Mouse (Mus musculus): ENCODE measurements around the gene Gch1. TPM values are rescaled to one million over a fixed set of nuclear protein-coding genes. Genes with fewer than 3 reads are reported as not detected.

The Gch1 gene
- polyA plus RNA-seq, 1 experiment from 2014 or later: 12.4 TPM

- no peak for ATAC-seq (ENCODE audit: low FRiP score, low TSS enrichment)
- Histone ChIP-seq H3K4me2 (replicated peaks; ENCODE audit: low read depth) (peak overlapping the region; percentile 98), H3K27me3 (ENCODE audit: control insufficient read depth, insufficient read depth, low read length) (no peaks in the 10 kb centered on the region), H3K9me3 (ENCODE audit: control insufficient read depth, low read length) (no peaks in the 10 kb centered on the region), H3K9ac (ENCODE audit: low read length) (no peak overlapping the region), H3K4me1 (replicated peaks; ENCODE audit: control insufficient read depth, insufficient read depth) (no peaks in the 10 kb centered on the region), H3K36me3 (ENCODE audit: control insufficient read depth, insufficient read depth, low read length) (no peaks in the 10 kb centered on the region), H3K4me3 (ENCODE audit: low read depth, low read length) (peak overlapping the region; percentile 63; the same call in 1 of the 2 replicates), H3K27ac (replicated peaks) (no peak overlapping the region)
- 46% methylated on average over 12 of the region's 12 CpGs for WGBS
- DNase-seq (ENCODE audit: low spot score): peak; percentile 42
- no peak for TF ChIP-seq EP300 (optimal IDR thresholded peaks at IDR 0.05)
- TF ChIP-seq CTCF (IDR thresholded peaks at IDR 0.05; ENCODE audit: low read depth): no peak
Observed at GRCm38 (mm10) chr14:47187666-47188360, 1.4 kb downstream of the Gch1 start.

GRCm38 (mm10) chr14:47187261-47187660 lies 2.0 kb downstream of the Gch1 start:
- H3K9me3 ChIP-seq (ENCODE audit: control insufficient read depth, low read length): no peaks in the 10 kb centered on the region
- H3K27ac ChIP-seq (replicated peaks): no peak overlapping the region
- no peaks in the 10 kb centered on the region for H3K4me1 ChIP-seq (replicated peaks; ENCODE audit: control insufficient read depth, insufficient read depth)
- H3K36me3 ChIP-seq (ENCODE audit: control insufficient read depth, insufficient read depth, low read length): no peaks in the 10 kb centered on the region
- DNase-seq (ENCODE audit: low spot score) (no peak), ATAC-seq (ENCODE audit: low FRiP score, low TSS enrichment) (no peak)
- TF ChIP-seq EP300 (optimal IDR thresholded peaks at IDR 0.05): no peak
- no peak for TF ChIP-seq CTCF (IDR thresholded peaks at IDR 0.05; ENCODE audit: low read depth)
- H3K4me2 ChIP-seq (replicated peaks; ENCODE audit: low read depth): no peak overlapping the region
- 54% methylated on average over 1 of the region's 1 CpGs for WGBS
- H3K4me3 ChIP-seq (ENCODE audit: low read depth, low read length): no peak overlapping the region
- no peak overlapping the region for H3K9ac ChIP-seq (ENCODE audit: low read length)
- H3K27me3 ChIP-seq (ENCODE audit: control insufficient read depth, insufficient read depth, low read length): no peaks in the 10 kb centered on the region

- DNase-seq (ENCODE audit: low spot score) (no peak), ATAC-seq (ENCODE audit: low FRiP score, low TSS enrichment) (peak; percentile 76)
Observed at GRCm38 (mm10) chr14:47186561-47186960, 2.7 kb downstream of the Gch1 start.

GRCm38 (mm10) chr14:47181497-47182290 lies 7.5 kb downstream of the Gch1 start:
- peak; percentile 56 for DNase-seq (ENCODE audit: low spot score)
- H3K9me3 ChIP-seq (ENCODE audit: control insufficient read depth, low read length): no peaks in the 10 kb centered on the region
- H3K27ac ChIP-seq (replicated peaks): no peak overlapping the region
- H3K4me3 ChIP-seq (ENCODE audit: low read depth, low read length): no peak overlapping the region
- no peaks in the 10 kb centered on the region for H3K36me3 ChIP-seq (ENCODE audit: control insufficient read depth, insufficient read depth, low read length)
- 58% methylated on average over 11 of the region's 11 CpGs for WGBS
- H3K9ac ChIP-seq (ENCODE audit: low read length): no peak overlapping the region
- no peak for ATAC-seq (ENCODE audit: low FRiP score, low TSS enrichment)
- no peaks in the 10 kb centered on the region; the same call in 1 of the 2 replicates for H3K4me1 ChIP-seq (replicated peaks; ENCODE audit: control insufficient read depth, insufficient read depth)
- no peak for TF ChIP-seq EP300 (optimal IDR thresholded peaks at IDR 0.05)
- peak; percentile 74 for TF ChIP-seq CTCF (IDR thresholded peaks at IDR 0.05; ENCODE audit: low read depth)
- H3K27me3 ChIP-seq (ENCODE audit: control insufficient read depth, insufficient read depth, low read length): no peaks in the 10 kb centered on the region
- H3K4me2 ChIP-seq (replicated peaks; ENCODE audit: low read depth): no peak overlapping the region

More at GRCm38 (mm10) chr14:47186561-47186960, 2.7 kb downstream of the Gch1 start:
- 68% methylated on average over 2 of the region's 2 CpGs for WGBS
- no peak overlapping the region for H3K4me3 ChIP-seq (ENCODE audit: low read depth, low read length)
- H3K9ac ChIP-seq (ENCODE audit: low read length): no peak overlapping the region
- TF ChIP-seq EP300 (optimal IDR thresholded peaks at IDR 0.05) (no peak), CTCF (IDR thresholded peaks at IDR 0.05; ENCODE audit: low read depth) (no peak)
- H3K4me2 ChIP-seq (replicated peaks; ENCODE audit: low read depth): no peak overlapping the region
- H3K4me1 ChIP-seq (replicated peaks; ENCODE audit: control insufficient read depth, insufficient read depth): no peaks in the 10 kb centered on the region
- no peak overlapping the region for H3K27ac ChIP-seq (replicated peaks)
- no peaks in the 10 kb centered on the region for H3K9me3 ChIP-seq (ENCODE audit: control insufficient read depth, low read length)
- H3K36me3 ChIP-seq (ENCODE audit: control insufficient read depth, insufficient read depth, low read length): no peaks in the 10 kb centered on the region
- no peaks in the 10 kb centered on the region for H3K27me3 ChIP-seq (ENCODE audit: control insufficient read depth, insufficient read depth, low read length)

GRCm38 (mm10) chr14:47178851-47179250 lies 10.4 kb downstream of the Gch1 start:
- ATAC-seq (ENCODE audit: low FRiP score, low TSS enrichment): no peak
- WGBS: 87% methylated on average over 5 of the region's 5 CpGs

More at GRCm38 (mm10) chr14:47178851-47179250, 10.4 kb downstream of the Gch1 start:
- DNase-seq (ENCODE audit: low spot score): no peak
- Histone ChIP-seq H3K4me3 (ENCODE audit: low read depth, low read length) (no peak overlapping the region), H3K9me3 (ENCODE audit: control insufficient read depth, low read length) (no peaks in the 10 kb centered on the region), H3K27ac (replicated peaks) (no peak overlapping the region), H3K36me3 (ENCODE audit: control insufficient read depth, insufficient read depth, low read length) (no peaks in the 10 kb centered on the region), H3K9ac (ENCODE audit: low read length) (no peak overlapping the region), H3K4me1 (replicated peaks; ENCODE audit: control insufficient read depth, insufficient read depth) (no peaks in the 10 kb centered on the region; the same call in 1 of the 2 replicates), H3K27me3 (ENCODE audit: control insufficient read depth, insufficient read depth, low read length) (no peaks in the 10 kb centered on the region), H3K4me2 (replicated peaks; ENCODE audit: low read depth) (no peak overlapping the region)
- TF ChIP-seq CTCF (IDR thresholded peaks at IDR 0.05; ENCODE audit: low read depth) (no peak), EP300 (optimal IDR thresholded peaks at IDR 0.05) (no peak)
